In genomic region chr5:118594470-118595236, GRCm38 (mm10) we compare ENCODE assay signal across 9 mouse cellular contexts. TPM values are rescaled to one million over a fixed set of nuclear protein-coding genes. Genes with fewer than 3 reads are reported as not detected.
A peak's percentile ranks its signal among the peaks of the same experiment; 100 is the strongest.
DNase-seq lines count a peak whose midpoint lies in the region; ATAC-seq lines count a peak whose summit lies in the region.
"Had no signal": no experiment of that assay in that cellular context is flagged by ENCODE, and none has a peak within 500 bp of the region (broad histone marks: within the 10 kb centered on the region; RNA-seq: fewer than 3 reads in every experiment).

No protein-coding gene starts in this region.

- H3K4me3 ChIP-seq in hindbrain, embryonic 14.5 days (replicated peaks; ENCODE audit: low read length), result no peak overlapping the region
- H3K4me3 ChIP-seq in hindbrain, embryonic 16.5 days (ENCODE audit: low read length), result no peak overlapping the region
- H3K4me3 ChIP-seq in forebrain, embryonic 15.5 days, result no peak overlapping the region
- no peak overlapping the region for H3K4me3 ChIP-seq in kidney, embryonic 15.5 days (replicated peaks)
- H3K4me3 ChIP-seq: limb, embryonic 13.5 days had no signal

- ATAC-seq in hindbrain, embryonic 14.5 days (ENCODE audit: low FRiP score), result no peak
- no peak for ATAC-seq in hindbrain, embryonic 16.5 days
- no peak for ATAC-seq in forebrain, embryonic 15.5 days (replicated peaks)
- ATAC-seq in kidney, embryonic 15.5 days (replicated peaks; ENCODE audit: low FRiP score), result peak; percentile 59; the same call in 1 of the 2 replicates

- no peaks in the 10 kb centered on the region for H3K27me3 ChIP-seq in hindbrain, embryonic 14.5 days (ENCODE audit: control insufficient read depth, insufficient read depth, low read length)
- H3K27me3 ChIP-seq in hindbrain, embryonic 16.5 days (replicated peaks; ENCODE audit: control insufficient read depth, insufficient read depth, low read length), result no peaks in the 10 kb centered on the region
- H3K27me3 ChIP-seq in forebrain, embryonic 15.5 days, result no peaks in the 10 kb centered on the region
- no peaks in the 10 kb centered on the region for H3K27me3 ChIP-seq in kidney, embryonic 15.5 days
- H3K27me3 ChIP-seq: limb, embryonic 13.5 days had no signal

- 65% methylated on average over 14 of the region's 14 CpGs for WGBS in hindbrain, embryonic 14.5 days
- 55% methylated on average over 14 of the region's 14 CpGs for WGBS in hindbrain, embryonic 16.5 days
- 54% methylated on average over 14 of the region's 14 CpGs for WGBS in forebrain, embryonic 15.5 days
- WGBS in kidney, embryonic 15.5 days, result 46% methylated on average over 14 of the region's 14 CpGs

- no peaks in the 10 kb centered on the region for H3K9me3 ChIP-seq in hindbrain, embryonic 14.5 days (ENCODE audit: control insufficient read depth, low read length)
- H3K9me3 ChIP-seq in hindbrain, embryonic 16.5 days (ENCODE audit: control insufficient read depth, low read length), result no peaks in the 10 kb centered on the region
- no peaks in the 10 kb centered on the region for H3K9me3 ChIP-seq in forebrain, embryonic 15.5 days
- no peaks in the 10 kb centered on the region for H3K9me3 ChIP-seq in kidney, embryonic 15.5 days (replicated peaks)
- H3K9me3 ChIP-seq: limb, embryonic 13.5 days had no signal

- H3K4me1 ChIP-seq in hindbrain, embryonic 14.5 days (replicated peaks; ENCODE audit: control insufficient read depth, insufficient read depth, low read length), result peaks cover 36% of the 10 kb centered on the region
- peaks cover 28% of the 10 kb centered on the region for H3K4me1 ChIP-seq in hindbrain, embryonic 16.5 days (ENCODE audit: control insufficient read depth, insufficient read depth, low read depth, low read length)
- peaks cover 56% of the 10 kb centered on the region for H3K4me1 ChIP-seq in forebrain, embryonic 15.5 days
- peaks cover 54% of the 10 kb centered on the region for H3K4me1 ChIP-seq in kidney, embryonic 15.5 days

- peak; percentile 64 for DNase-seq in hindbrain, embryonic 14.5 days (ENCODE audit: low spot score)
- peak; percentile 53 to 68 for DNase-seq in CD8-positive naive resting alpha-beta T cell, adult 2 months (ENCODE audit: low read depth in 2 of 2, low spot score in 2 of 2)
- peak; percentile 85 for DNase-seq in brain, adult 2 months (ENCODE audit: low read depth, low spot score)
- DNase-seq in lung, postnatal 10 days, result peak; percentile 84
- peak; percentile 64 for DNase-seq in testis, postnatal 10 days (ENCODE audit: low spot score)

- no peak overlapping the region for H3K4me2 ChIP-seq in hindbrain, embryonic 14.5 days (replicated peaks)
- no peak overlapping the region for H3K4me2 ChIP-seq in hindbrain, embryonic 16.5 days (ENCODE audit: low read length)
- H3K4me2 ChIP-seq in forebrain, embryonic 15.5 days (replicated peaks), result no peak overlapping the region
- no peak overlapping the region for H3K4me2 ChIP-seq in kidney, embryonic 15.5 days
- H3K4me2 ChIP-seq: limb, embryonic 13.5 days had no signal

- no peak overlapping the region for H3K27ac ChIP-seq in hindbrain, embryonic 14.5 days
- H3K27ac ChIP-seq in hindbrain, embryonic 16.5 days (ENCODE audit: low read depth, low read length), result no peak overlapping the region
- peak overlapping the region; percentile 48; the same call in 1 of the 2 replicates for H3K27ac ChIP-seq in forebrain, embryonic 15.5 days (replicated peaks)
- peak overlapping the region; percentile 72; the same call in 1 of the 2 replicates for H3K27ac ChIP-seq in kidney, embryonic 15.5 days
- H3K27ac ChIP-seq: limb, embryonic 13.5 days had no signal

- H3K9ac ChIP-seq in hindbrain, embryonic 14.5 days, result no peak overlapping the region
- no peak overlapping the region for H3K9ac ChIP-seq in hindbrain, embryonic 16.5 days (ENCODE audit: low read depth, low read length)
- no peak overlapping the region for H3K9ac ChIP-seq in forebrain, embryonic 15.5 days (replicated peaks)
- no peak overlapping the region for H3K9ac ChIP-seq in kidney, embryonic 15.5 days
- H3K9ac ChIP-seq: limb, embryonic 13.5 days had no signal

- H3K36me3 ChIP-seq in hindbrain, embryonic 14.5 days (replicated peaks; ENCODE audit: control insufficient read depth, insufficient read depth), result no peaks in the 10 kb centered on the region
- H3K36me3 ChIP-seq in hindbrain, embryonic 16.5 days (ENCODE audit: control insufficient read depth, insufficient read depth, low read length), result no peaks in the 10 kb centered on the region
- no peaks in the 10 kb centered on the region for H3K36me3 ChIP-seq in forebrain, embryonic 15.5 days
- 0 out of 2 replicates have a peak, but pooled peaks cover 4% of the 10 kb centered on the region for H3K36me3 ChIP-seq in kidney, embryonic 15.5 days

RNA-seq across cellular contexts. Expression of gene Med13l, which starts 34.2 kb away (rescaled TPM):
- 16.3 and 18.0 TPM in 2 replicates for polyA plus RNA-seq in hindbrain, embryonic 14.5 days (2014; fragmentation: Nextera tagmentation; extraction: Ambion mirVana)
- polyA plus RNA-seq in hindbrain, embryonic 16.5 days (2015; fragmentation: Nextera tagmentation; extraction: Ambion mirVana), result 11.5 and 12.4 TPM in 2 replicates
- 23.7 and 23.9 TPM in 2 replicates for polyA plus RNA-seq in forebrain, embryonic 15.5 days (2015; fragmentation: Nextera tagmentation; extraction: Ambion mirVana)
- polyA plus RNA-seq in kidney, embryonic 15.5 days (2015; fragmentation: Nextera tagmentation; extraction: Ambion mirVana), result 8.5 and 10.2 TPM in 2 replicates

Comparison
In these comparisons a context has a peak if more than half of its experiments do, and no peak if none do; other contexts are left out.
1. H3K27ac ChIP-seq: peak in forebrain, embryonic 15.5 days (single experiment) and kidney, embryonic 15.5 days (single experiment); none in hindbrain, embryonic 14.5 days (single experiment) and hindbrain, embryonic 16.5 days (single experiment).
2. Peak in every context shown above with its lines, with median percentiles within 50 percentile points of each other: DNase-seq.